Mouse (Mus musculus) spleen, adult 2 months (tissue): ENCODE data around the gene Setdb1.

Experiments
- CTCF ChIP-seq: fragments of 200-500 bp; IDR thresholded peaks from 2 replicates; pipeline ENCODE4 v1.5.1; 2011; ENCODE audit warnings: mild to moderate bottlenecking, inconsistent platforms; ENCODE audit not compliant: insufficient read depth, insufficient read length, insufficient replicate concordance; ENCODE audit errors: extremely low read depth
- POLR2A ChIP-seq: fragments of 200-500 bp; IDR thresholded peaks from 2 replicates; pipeline ENCODE4 v1.6.1; 2011; ENCODE audit warnings: low read depth, low read length, inconsistent platforms

DNA sequence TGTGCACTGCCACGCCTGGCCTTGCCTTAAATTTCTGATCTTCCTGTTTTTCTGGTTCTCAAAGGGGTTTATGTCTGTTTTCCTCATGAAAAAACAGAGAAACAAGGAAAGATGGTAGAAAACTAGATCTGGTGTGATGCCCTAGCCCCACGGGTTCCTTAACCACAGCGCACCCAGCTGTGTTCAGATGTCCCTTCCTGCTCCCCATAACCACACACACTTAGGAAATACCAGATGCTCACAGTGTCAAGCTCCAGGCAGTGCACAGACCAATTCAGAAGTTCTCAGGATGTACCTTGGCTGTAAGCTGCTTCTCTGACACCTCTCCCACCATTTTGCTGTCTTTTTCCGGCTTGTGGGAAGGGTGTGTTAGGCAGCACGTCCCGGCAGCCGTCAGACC lies 62.7 kb downstream of the Setdb1 start:
- TF ChIP-seq POLR2A (no peak), CTCF (no peak)
